Mouse (Mus musculus) MEL (cell line): ENCODE data around the gene Dgke.

Source experiments
- CTCF ChIP-seq, 3 experiments: IDR thresholded peaks in 2 of 3; conservative IDR thresholded peaks in 1 of 3; 2 replicates each; pipeline ENCODE4 v1.5.1; 2011 to 2012; ENCODE audit warnings: low read length in 3 of 3, low read depth in 2 of 3, mild to moderate bottlenecking in 2 of 3, improper control_type of control experiment in 1 of 3, inconsistent platforms in 1 of 3, mixed read lengths in 1 of 3, moderate library complexity in 1 of 3; ENCODE audit not compliant: control insufficient read depth in 1 of 3, insufficient read depth in 1 of 3, poor library complexity in 1 of 3, severe bottlenecking in 1 of 3
- HCFC1 ChIP-seq: IDR thresholded peaks from 2 replicates; pipeline ENCODE4 v1.6.1; 2012; ENCODE audit warnings: low read depth, mild to moderate bottlenecking, inconsistent platforms, low read length, improper control_type of control experiment, moderate library complexity
- JUND ChIP-seq: IDR thresholded peaks from 2 replicates; pipeline ENCODE4 v1.6.1; 2011; ENCODE audit warnings: low read depth, mild to moderate bottlenecking, improper control_type of control experiment, low read length
- MAFK ChIP-seq: IDR thresholded peaks from 2 replicates; pipeline ENCODE4 v1.6.1; 2011; ENCODE audit warnings: low read depth, mild to moderate bottlenecking, low read length, improper control_type of control experiment, borderline replicate concordance
- MEF2A ChIP-seq: IDR thresholded peaks from 2 replicates; pipeline ENCODE4 v1.6.1; 2014; ENCODE audit warnings: low read depth, mild to moderate bottlenecking, inconsistent platforms, low read length, improper control_type of control experiment; ENCODE audit not compliant: poor library complexity, insufficient replicate concordance, severe bottlenecking; ENCODE audit errors: extremely low read depth
- NELFE ChIP-seq: IDR thresholded peaks from 2 replicates; pipeline ENCODE4 v1.6.1; 2011; ENCODE audit warnings: low read depth, low read length, improper control_type of control experiment
- NRF1 ChIP-seq: IDR thresholded peaks from 2 replicates; pipeline ENCODE4 v1.6.1; 2014; ENCODE audit warnings: low read depth, mild to moderate bottlenecking, inconsistent platforms, low read length, improper control_type of control experiment, moderate library complexity; ENCODE audit not compliant: poor library complexity, insufficient read depth, severe bottlenecking
- POLR2A ChIP-seq, 2 experiments: IDR thresholded peaks; 2 replicates each; pipeline ENCODE4 v1.6.1; 2011 to 2012; ENCODE audit warnings: low read length in 2 of 2, mild to moderate bottlenecking in 2 of 2, control low read depth in 1 of 2, improper control_type of control experiment in 1 of 2, low read depth in 1 of 2, moderate library complexity in 1 of 2; ENCODE audit not compliant: control insufficient read depth in 1 of 2, insufficient read depth in 1 of 2, poor library complexity in 1 of 2
- TAL1 ChIP-seq: IDR thresholded peaks from 2 replicates; pipeline ENCODE4 v1.6.1; 2012; ENCODE audit warnings: mild to moderate bottlenecking, inconsistent platforms, low read length, moderate library complexity, mixed read lengths
- TBP ChIP-seq: IDR thresholded peaks from 2 replicates; pipeline ENCODE4 v1.8.0; 2011; ENCODE audit warnings: low read depth, low read length, improper control_type of control experiment
- USF1 ChIP-seq: IDR thresholded peaks from 2 replicates; pipeline ENCODE4 v1.6.1; 2014; ENCODE audit warnings: low read depth, mild to moderate bottlenecking, inconsistent platforms, low read length, improper control_type of control experiment, moderate library complexity
- ZNF384 ChIP-seq: IDR thresholded peaks from 2 replicates; pipeline ENCODE4 v1.6.1; 2012; ENCODE audit warnings: low read depth, mild to moderate bottlenecking, inconsistent platforms, low read length, improper control_type of control experiment

DNA sequence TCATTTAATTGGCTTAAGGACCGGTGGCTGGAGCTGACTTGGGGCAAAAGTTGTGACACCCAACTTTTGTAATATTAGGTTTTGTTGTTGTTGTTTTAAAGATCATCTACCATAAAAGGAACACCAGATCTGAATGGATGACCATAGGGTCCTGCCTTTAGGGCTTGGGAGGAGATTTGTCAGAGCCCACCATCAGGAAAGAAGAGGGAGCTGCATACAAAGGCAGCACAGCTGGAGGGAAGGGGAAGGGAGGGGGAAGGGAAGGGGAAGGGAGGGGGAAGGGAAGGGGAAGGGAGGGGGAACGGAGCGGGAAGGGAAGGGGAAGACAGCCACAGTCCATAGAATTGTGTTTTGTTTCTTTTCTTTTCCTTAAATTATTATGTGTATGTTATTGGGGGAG is 68.2 kb downstream of the Dgke start:
- no peak for TF ChIP-seq JUND
- no peak for TF ChIP-seq TAL1
- TF ChIP-seq USF1: no peak
- TF ChIP-seq POLR2A (IDR thresholded peaks at IDR 0.05; ENCODE audit: control insufficient read depth in 1 of 2, insufficient read depth in 1 of 2, low read depth in 1 of 2, low read length in 2 of 2, poor library complexity in 1 of 2): no peak
- TF ChIP-seq MEF2A: no peak
- no peak for TF ChIP-seq NELFE
- TF ChIP-seq CTCF (IDR thresholded peaks at IDR 0.05 in 2 of 3, conservative IDR thresholded peaks at IDR 0.05 in 1 of 3; ENCODE audit: control insufficient read depth in 1 of 3, insufficient read depth in 1 of 3, low read depth in 2 of 3, low read length in 3 of 3, poor library complexity in 1 of 3, severe bottlenecking in 1 of 3): no peak
- no peak for TF ChIP-seq HCFC1
- no peak for TF ChIP-seq NRF1
- TF ChIP-seq TBP: no peak
- TF ChIP-seq ZNF384: no peak
- no peak for TF ChIP-seq MAFK
